Mouse (Mus musculus): ENCODE results near the gene Apoc2. TPM values are rescaled to one million over a fixed set of nuclear protein-coding genes. Genes with fewer than 3 reads are reported as not detected.

Gene Apoc2
- not detected for polyA plus RNA-seq (2015; fragmentation: Illumina TruSeq; extraction: RNeasy Lipid Tissue Mini Kit (QIAGEN cat#74804); ENCODE audit: low read depth, low replicate concordance)

DNA sequence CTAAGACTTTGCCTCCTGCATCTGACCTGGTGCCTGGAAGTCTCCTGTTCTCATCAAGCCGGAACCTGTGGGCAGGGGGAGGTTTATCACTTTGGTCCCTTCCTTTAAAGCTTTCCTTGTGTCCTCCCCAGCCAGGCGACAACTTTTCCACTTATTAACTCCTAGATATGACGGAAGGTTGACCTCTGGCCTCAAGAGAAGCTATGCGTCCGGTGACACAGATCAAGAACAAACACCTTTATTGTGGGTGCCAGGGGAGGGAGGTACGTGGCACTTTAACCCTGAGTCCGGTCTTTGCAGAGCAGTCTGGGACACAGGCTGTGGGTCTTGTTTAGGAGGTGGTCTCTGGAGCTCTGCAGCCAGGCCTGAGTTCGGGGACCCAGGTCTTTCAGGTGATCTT lies at the start of gene Apoc2:
TSS of gene Apoc2 (minus strand) at position 70 of the 400 bp plus-strand sequence.

GRCm38 (mm10) chr7:19715239-19716054 lies 37.7 kb upstream of the Apoc2 start, which contains the start of gene Tomm40:
Gene Tomm40 (minus strand): TSS chr7:19715438.

GRCm38 (mm10) chr7:19698907-19699826 lies 21.4 kb upstream of the Apoc2 start, which contains the start of gene Apoe:
Gene Apoe (minus strand): TSS chr7:19699188.

DNA sequence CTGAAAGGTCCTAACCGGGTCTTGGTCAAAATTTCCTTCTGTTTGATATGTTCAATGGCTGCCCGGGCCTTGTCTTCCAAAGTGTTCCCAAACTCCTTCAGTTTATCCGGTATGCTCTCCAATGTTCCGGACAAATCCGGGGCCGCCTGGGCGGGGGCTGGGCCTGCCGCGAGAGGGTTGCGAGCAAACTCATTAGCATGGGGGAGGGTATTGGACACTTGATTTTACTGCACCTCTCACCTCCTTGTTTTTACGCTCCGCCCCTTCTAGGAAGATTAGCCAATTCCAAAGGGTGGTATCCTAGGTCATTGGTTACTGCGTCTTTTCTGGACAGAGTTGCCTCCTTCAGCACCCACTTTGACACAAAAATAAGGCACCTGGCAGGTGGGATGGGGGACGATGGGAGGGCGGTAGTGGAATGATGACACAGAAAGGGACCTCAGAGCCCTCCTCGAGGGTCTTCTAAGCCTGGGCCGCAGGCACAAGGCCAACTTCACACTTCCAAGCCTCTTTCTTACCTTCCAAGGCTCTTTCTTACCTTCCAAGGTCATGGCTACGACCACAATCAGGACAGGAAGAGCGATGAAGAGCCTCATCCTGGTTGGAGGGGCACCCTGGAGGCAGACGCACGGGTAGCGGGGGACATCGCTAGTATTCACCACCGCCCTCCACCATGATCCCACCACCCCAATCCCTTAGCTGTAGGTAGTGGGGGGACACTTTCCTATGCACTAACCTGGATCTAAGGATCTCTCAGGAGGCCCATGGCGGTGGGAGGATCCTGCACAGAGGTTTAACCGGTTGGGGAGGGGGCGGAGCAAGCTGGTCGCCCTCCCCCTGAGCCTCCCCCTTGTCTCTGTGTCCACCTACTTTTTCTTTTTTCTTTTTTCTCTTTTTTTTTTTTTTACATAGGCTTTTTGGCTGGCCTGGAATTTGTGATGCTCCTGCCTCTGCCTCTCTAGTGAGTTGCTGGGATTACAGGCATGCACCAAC lies 14.4 kb upstream of the Apoc2 start, which contains the start of gene Apoc1:
TSS of gene Apoc1 (minus strand) at position 788 of the 993 bp plus-strand sequence.

GRCm38 (mm10) chr7:19681202-19681694 lies 3.5 kb upstream of the Apoc2 start, which contains the start of the genes Gm44805 and Apoc4:
Gene Gm44805 (minus strand): TSS chr7:19681423.
Gene Apoc4 (minus strand): TSS chr7:19681479.

DNA sequence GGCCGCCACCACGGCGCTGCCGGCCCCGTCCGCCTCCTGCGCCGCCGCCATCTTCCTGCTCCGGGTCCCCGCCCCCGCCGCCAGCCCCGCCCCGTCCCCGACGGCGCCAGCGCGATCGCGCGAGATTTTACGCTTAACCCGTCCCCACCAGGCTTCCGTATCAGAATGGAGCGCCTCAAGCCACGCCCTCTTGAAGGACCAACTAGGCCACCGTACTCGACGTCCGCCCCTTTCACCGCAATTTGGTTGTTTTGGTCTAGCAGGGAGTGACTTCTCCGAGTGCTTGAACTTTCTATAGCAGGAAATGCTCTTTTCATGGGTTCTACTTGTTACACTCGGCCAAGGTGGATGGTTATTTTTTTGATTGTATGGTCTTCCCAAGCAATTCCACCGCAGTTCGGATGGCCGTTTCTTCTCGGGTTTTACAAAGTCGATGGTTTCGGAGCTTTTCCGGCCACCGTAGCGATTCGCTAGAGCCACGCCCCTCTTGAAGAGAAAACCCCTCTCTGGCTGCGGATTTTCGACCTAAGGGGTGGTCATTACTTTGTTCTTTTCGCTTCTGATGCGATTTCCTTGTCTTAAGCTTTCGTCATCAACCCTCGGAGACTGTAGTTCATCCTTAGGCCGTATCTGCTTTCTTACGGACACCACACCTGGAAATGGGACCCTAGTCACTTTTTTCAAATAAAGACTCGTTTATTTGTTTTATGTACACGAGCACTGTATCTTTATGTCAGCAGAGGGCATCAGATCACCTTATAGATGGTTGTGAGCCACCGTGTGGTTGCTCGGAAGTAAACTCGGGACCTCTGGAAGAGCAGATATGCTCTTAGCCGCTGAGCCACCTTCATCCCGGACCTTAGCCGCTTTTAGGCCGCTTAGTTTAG lies 12.5 kb downstream of the Apoc2 start, which contains the start of gene Clptm1:
TSS of gene Clptm1 (minus strand) at position 79 of the 887 bp plus-strand sequence.

GRCm38 (mm10) chr7:19629361-19629734 lies 48.4 kb downstream of the Apoc2 start, which contains the start of gene Relb:
Gene Relb (minus strand): TSS chr7:19629438.

Other genes starting within 250 kb of the Apoc2 start
- 41.6 TPM for gene Mark4, start 219.1 kb downstream of the Apoc2 start, polyA plus RNA-seq (2015; fragmentation: Illumina TruSeq; extraction: RNeasy Lipid Tissue Mini Kit (QIAGEN cat#74804); ENCODE audit: low read depth, low replicate concordance)
- 0.21 TPM for gene Exoc3l2, start 214.6 kb downstream of the Apoc2 start, polyA plus RNA-seq (2015; fragmentation: Illumina TruSeq; extraction: RNeasy Lipid Tissue Mini Kit (QIAGEN cat#74804); ENCODE audit: low read depth, low replicate concordance)
- gene Bloc1s3, start 169.6 kb downstream of the Apoc2 start, polyA plus RNA-seq (2015; fragmentation: Illumina TruSeq; extraction: RNeasy Lipid Tissue Mini Kit (QIAGEN cat#74804); ENCODE audit: low read depth, low replicate concordance) = 7.8 TPM
- gene Trappc6a, start 169.5 kb downstream of the Apoc2 start, polyA plus RNA-seq (2015; fragmentation: Illumina TruSeq; extraction: RNeasy Lipid Tissue Mini Kit (QIAGEN cat#74804); ENCODE audit: low read depth, low replicate concordance) = 20.7 TPM
- 0.51 TPM for gene Nkpd1, start 160.1 kb downstream of the Apoc2 start, polyA plus RNA-seq (2015; fragmentation: Illumina TruSeq; extraction: RNeasy Lipid Tissue Mini Kit (QIAGEN cat#74804); ENCODE audit: low read depth, low replicate concordance)
- gene Ppp1r37, start 114.9 kb downstream of the Apoc2 start, polyA plus RNA-seq (2015; fragmentation: Illumina TruSeq; extraction: RNeasy Lipid Tissue Mini Kit (QIAGEN cat#74804); ENCODE audit: low read depth, low replicate concordance) = 121 TPM
- gene Zfp296, start 100.7 kb downstream of the Apoc2 start, polyA plus RNA-seq (2015; fragmentation: Illumina TruSeq; extraction: RNeasy Lipid Tissue Mini Kit (QIAGEN cat#74804); ENCODE audit: low read depth, low replicate concordance) = 2.2 TPM
- gene Gemin7, start 100.3 kb downstream of the Apoc2 start, polyA plus RNA-seq (2015; fragmentation: Illumina TruSeq; extraction: RNeasy Lipid Tissue Mini Kit (QIAGEN cat#74804); ENCODE audit: low read depth, low replicate concordance) = 70.4 TPM
- 61.8 TPM for gene Clasrp, start 73.5 kb downstream of the Apoc2 start, polyA plus RNA-seq (2015; fragmentation: Illumina TruSeq; extraction: RNeasy Lipid Tissue Mini Kit (QIAGEN cat#74804); ENCODE audit: low read depth, low replicate concordance)
- gene Relb, start 48.5 kb downstream of the Apoc2 start, polyA plus RNA-seq (2015; fragmentation: Illumina TruSeq; extraction: RNeasy Lipid Tissue Mini Kit (QIAGEN cat#74804); ENCODE audit: low read depth, low replicate concordance) = 5.4 TPM
- gene Clptm1, start 12.9 kb downstream of the Apoc2 start, polyA plus RNA-seq (2015; fragmentation: Illumina TruSeq; extraction: RNeasy Lipid Tissue Mini Kit (QIAGEN cat#74804); ENCODE audit: low read depth, low replicate concordance) = 134 TPM
- not detected for gene Gm44805, start 3.5 kb upstream of the Apoc2 start, polyA plus RNA-seq (2015; fragmentation: Illumina TruSeq; extraction: RNeasy Lipid Tissue Mini Kit (QIAGEN cat#74804); ENCODE audit: low read depth, low replicate concordance)
- gene Apoc4, start 3.5 kb upstream of the Apoc2 start, polyA plus RNA-seq (2015; fragmentation: Illumina TruSeq; extraction: RNeasy Lipid Tissue Mini Kit (QIAGEN cat#74804); ENCODE audit: low read depth, low replicate concordance) = not detected
- gene Apoc1, start 14.7 kb upstream of the Apoc2 start, polyA plus RNA-seq (2015; fragmentation: Illumina TruSeq; extraction: RNeasy Lipid Tissue Mini Kit (QIAGEN cat#74804); ENCODE audit: low read depth, low replicate concordance) = 12.2 TPM
- gene Apoe, start 21.2 kb upstream of the Apoc2 start, polyA plus RNA-seq (2015; fragmentation: Illumina TruSeq; extraction: RNeasy Lipid Tissue Mini Kit (QIAGEN cat#74804); ENCODE audit: low read depth, low replicate concordance) = 3,083 TPM
- 89.9 TPM for gene Tomm40, start 37.5 kb upstream of the Apoc2 start, polyA plus RNA-seq (2015; fragmentation: Illumina TruSeq; extraction: RNeasy Lipid Tissue Mini Kit (QIAGEN cat#74804); ENCODE audit: low read depth, low replicate concordance)
- 7.5 TPM for gene Nectin2, start 72.5 kb upstream of the Apoc2 start, polyA plus RNA-seq (2015; fragmentation: Illumina TruSeq; extraction: RNeasy Lipid Tissue Mini Kit (QIAGEN cat#74804); ENCODE audit: low read depth, low replicate concordance)
- 16.0 TPM for gene Bcam, start 93.1 kb upstream of the Apoc2 start, polyA plus RNA-seq (2015; fragmentation: Illumina TruSeq; extraction: RNeasy Lipid Tissue Mini Kit (QIAGEN cat#74804); ENCODE audit: low read depth, low replicate concordance)
- not detected for gene Cblc, start 118.9 kb upstream of the Apoc2 start, polyA plus RNA-seq (2015; fragmentation: Illumina TruSeq; extraction: RNeasy Lipid Tissue Mini Kit (QIAGEN cat#74804); ENCODE audit: low read depth, low replicate concordance)
- 0.42 TPM for gene Bcl3, start 144.8 kb upstream of the Apoc2 start, polyA plus RNA-seq (2015; fragmentation: Illumina TruSeq; extraction: RNeasy Lipid Tissue Mini Kit (QIAGEN cat#74804); ENCODE audit: low read depth, low replicate concordance)
- gene Gm19345, start 174.1 kb upstream of the Apoc2 start, polyA plus RNA-seq (2015; fragmentation: Illumina TruSeq; extraction: RNeasy Lipid Tissue Mini Kit (QIAGEN cat#74804); ENCODE audit: low read depth, low replicate concordance) = 2.8 TPM
- gene Ceacam16, start 183.4 kb upstream of the Apoc2 start, polyA plus RNA-seq (2015; fragmentation: Illumina TruSeq; extraction: RNeasy Lipid Tissue Mini Kit (QIAGEN cat#74804); ENCODE audit: low read depth, low replicate concordance) = not detected
- not detected for gene Ceacam19, start 210.0 kb upstream of the Apoc2 start, polyA plus RNA-seq (2015; fragmentation: Illumina TruSeq; extraction: RNeasy Lipid Tissue Mini Kit (QIAGEN cat#74804); ENCODE audit: low read depth, low replicate concordance)
- gene Pvr, start 243.2 kb upstream of the Apoc2 start, polyA plus RNA-seq (2015; fragmentation: Illumina TruSeq; extraction: RNeasy Lipid Tissue Mini Kit (QIAGEN cat#74804); ENCODE audit: low read depth, low replicate concordance) = 11.7 TPM